23 mouse cellular contexts compared by ENCODE assay signal in genomic region chr4:138411504-138412121, GRCm38 (mm10). TPM values are rescaled to one million over a fixed set of nuclear protein-coding genes. Genes with fewer than 3 reads are reported as not detected.
"Had no signal": no experiment of that assay in that cellular context is flagged by ENCODE, and none has a peak within 500 bp of the region (broad histone marks: within the 10 kb centered on the region; RNA-seq: fewer than 3 reads in every experiment).

No protein-coding gene starts in this region.

- H3K27me3 ChIP-seq: lung, embryonic 15.5 days had no signal

- H3K4me2 ChIP-seq: lung, embryonic 15.5 days; midbrain, embryonic 12.5 days; neural tube, embryonic 12.5 days; stomach, embryonic 15.5 days had no signal

- H3K36me3 ChIP-seq: lung, embryonic 15.5 days; midbrain, embryonic 12.5 days; neural tube, embryonic 12.5 days; stomach, embryonic 15.5 days had no signal

- H3K9me3 ChIP-seq: lung, embryonic 15.5 days; midbrain, embryonic 12.5 days; neural tube, embryonic 12.5 days; stomach, embryonic 15.5 days had no signal

- ATAC-seq: liver, postnatal 0 days; lung, postnatal 0 days; midbrain, embryonic 16.5 days had no signal

- H3K27ac ChIP-seq: lung, embryonic 15.5 days; macrophage; midbrain, embryonic 12.5 days; neural tube, embryonic 12.5 days; stomach, embryonic 15.5 days; stomach, postnatal 0 days had no signal

- H3K4me3 ChIP-seq: lung, embryonic 15.5 days; megakaryocyte, embryonic 14.5 days; midbrain, embryonic 12.5 days; neural tube, embryonic 12.5 days; stomach, embryonic 15.5 days had no signal

- DNase-seq: liver, postnatal 0 days; lung, adult 2 months; lung, postnatal 14 days; lung, postnatal 36 days; midbrain, embryonic 14.5 days; right cerebral cortex, postnatal 25 days; thymus, adult 2 months; thymus, postnatal 25 days; thymus, postnatal 4 days had no signal

- H3K9ac ChIP-seq: liver, postnatal 0 days; lung, embryonic 15.5 days; midbrain, embryonic 12.5 days; neural tube, embryonic 12.5 days; stomach, embryonic 15.5 days had no signal

RNA-seq across cellular contexts. Expression of gene Fam43b, which starts 15.3 kb away (rescaled TPM):
- total RNA-seq: megakaryocyte progenitor cell, adult 5-6 weeks; monocyte, adult 5-6 weeks; neutrophil, adult 5-6 weeks had no signal
- polyA plus RNA-seq: liver, postnatal 0 days; lung, adult 2 months; lung, embryonic 15.5 days; lung, postnatal 0 days; macrophage; stomach, embryonic 15.5 days; stomach, postnatal 0 days; testis, adult 2 months; thymus, adult 2 months; urinary bladder, adult 2 months had no signal

RNA-seq across cellular contexts. Expression of gene Camk2n1, which starts 42.5 kb away (rescaled TPM):
- polyA plus RNA-seq: macrophage had no signal

RNA-seq across cellular contexts. Expression of gene Cda, which starts 43.8 kb away (rescaled TPM):
- total RNA-seq: monocyte, adult 5-6 weeks; neutrophil, adult 5-6 weeks had no signal
- polyA plus RNA-seq: macrophage had no signal
